Mouse (Mus musculus) heart, adult 2 months (tissue): ENCODE measurements around the gene Dennd2a.

Experiments used
- CTCF ChIP-seq: fragments of 200-600 bp; IDR thresholded peaks from 2 replicates; pipeline ENCODE4 v1.8.1; 2022; ENCODE audit warnings: antibody characterized with exemption, mild to moderate bottlenecking, moderate library complexity
- EP300 ChIP-seq: fragments of 200-500 bp; IDR thresholded peaks from 2 replicates; pipeline ENCODE4 v1.6.1; 2011; ENCODE audit warnings: low read depth, low read length, control low read depth; ENCODE audit not compliant: insufficient read depth
- POLR2A ChIP-seq: fragments of 200-500 bp; IDR thresholded peaks from 2 replicates; pipeline ENCODE4 v1.6.1; 2011; ENCODE audit warnings: mild to moderate bottlenecking, low read depth, low read length, control low read depth; ENCODE audit not compliant: insufficient read depth

GRCm38 (mm10) chr6:39527811-39528210 is 29.9 kb downstream of the Dennd2a start:
- TF ChIP-seq CTCF (no peak), POLR2A (no peak), EP300 (no peak)
